Mouse (Mus musculus): ENCODE data around the gene Morf4l1. TPM values are rescaled to one million over a fixed set of nuclear protein-coding genes. Genes with fewer than 3 reads are reported as not detected.

The Morf4l1 gene
- polyA plus RNA-seq, 1 experiment from 2014 or later: 192 TPM

DNA sequence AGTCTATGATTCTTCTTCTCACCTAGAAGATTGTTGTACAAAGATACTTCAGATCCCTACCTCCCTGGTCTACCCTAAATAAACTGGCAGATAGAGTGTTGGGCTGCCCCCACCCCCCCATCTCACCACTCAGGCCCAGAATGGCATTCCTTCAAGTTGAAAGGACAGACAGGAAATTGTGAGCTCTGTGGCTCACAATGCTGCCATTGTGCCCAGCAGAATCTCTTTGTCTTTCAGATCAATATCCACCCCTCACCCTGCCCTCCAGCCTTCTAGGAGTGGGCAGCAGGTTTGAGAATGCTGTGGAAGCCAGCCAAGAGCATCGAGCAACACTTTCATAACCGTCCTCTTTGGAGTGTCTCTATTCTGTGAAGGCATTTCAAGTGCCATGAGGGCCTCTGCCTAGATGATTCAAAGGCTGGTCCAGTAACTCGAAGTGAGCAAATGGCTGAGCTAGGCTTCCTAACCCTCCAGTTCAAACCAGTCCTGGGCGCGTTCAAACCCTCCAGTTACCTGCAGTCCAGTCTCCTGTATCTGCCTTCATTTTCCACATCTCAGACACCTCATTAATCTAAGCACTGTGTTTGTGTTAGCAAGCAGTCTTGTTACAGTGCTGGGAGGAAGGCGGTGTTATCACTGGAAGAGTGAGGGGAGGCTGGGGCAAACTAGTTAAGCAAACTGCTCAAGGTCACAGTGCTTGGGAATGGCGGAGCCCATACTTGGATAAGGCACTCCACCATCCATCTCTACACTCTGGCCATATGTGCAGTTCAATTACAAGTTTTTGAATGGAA is 19.2 kb upstream of the Morf4l1 start:
- H3K27me3 ChIP-seq: no peaks in the 10 kb centered on the region
- no peak for TF ChIP-seq CTCF (IDR thresholded peaks at IDR 0.05)
- POLR2A ChIA-PET: interaction anchor here (0.6 kb wide), 1 partner anchor 25 kb away, joined by 3 read pairs; no protein-coding TSS in a partner anchor
- in situ Hi-C loops (cut with MboI; ENCODE audit: low pct_unique_long_range_greater_than_20kb): no loop called here
- DNase-seq (ENCODE audit: low read depth, low spot score) (no peak), ATAC-seq (no peak)
- CTCF ChIA-PET: interaction anchor here (3.6 kb wide), 1 partner anchor 8 kb away, joined by 18 read pairs; no protein-coding TSS in a partner anchor

DNA sequence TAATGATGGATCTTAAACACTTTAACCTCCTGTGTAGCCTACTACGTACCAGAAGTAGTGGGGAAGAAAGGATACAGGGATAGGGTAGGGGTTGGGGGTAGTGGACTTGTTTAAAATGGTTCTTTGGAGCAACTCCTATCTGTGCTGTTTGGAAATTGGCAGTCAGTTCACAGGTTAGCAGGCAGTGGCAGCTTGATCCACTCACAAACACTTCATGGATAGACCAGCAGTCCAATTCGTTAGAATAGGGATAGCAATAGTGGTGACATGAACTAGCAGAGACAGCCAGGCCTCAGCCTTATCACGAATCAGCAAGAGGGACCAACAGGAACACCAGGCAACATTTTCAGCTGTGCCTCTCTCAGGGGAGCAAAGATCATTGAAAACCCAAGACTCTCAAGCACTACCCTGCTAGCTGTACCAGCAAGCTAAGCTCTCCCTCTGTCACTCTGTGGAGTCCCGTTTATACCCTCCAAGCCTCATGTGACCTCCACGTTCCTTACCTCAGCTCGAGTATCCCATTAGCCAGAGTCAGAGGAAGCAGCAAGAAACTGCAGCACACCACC is 14.1 kb upstream of the Morf4l1 start:
- ChIA-PET POLR2A (no interaction called here), CTCF (no interaction called here)
- DNase-seq (ENCODE audit: low read depth, low spot score): no peak
- in situ Hi-C loops (cut with MboI; ENCODE audit: low pct_unique_long_range_greater_than_20kb): no loop called here
- no peak for TF ChIP-seq CTCF (IDR thresholded peaks at IDR 0.05)
- no peak for ATAC-seq
- peaks cover 3% of the 10 kb centered on the region for H3K27me3 ChIP-seq

DNA sequence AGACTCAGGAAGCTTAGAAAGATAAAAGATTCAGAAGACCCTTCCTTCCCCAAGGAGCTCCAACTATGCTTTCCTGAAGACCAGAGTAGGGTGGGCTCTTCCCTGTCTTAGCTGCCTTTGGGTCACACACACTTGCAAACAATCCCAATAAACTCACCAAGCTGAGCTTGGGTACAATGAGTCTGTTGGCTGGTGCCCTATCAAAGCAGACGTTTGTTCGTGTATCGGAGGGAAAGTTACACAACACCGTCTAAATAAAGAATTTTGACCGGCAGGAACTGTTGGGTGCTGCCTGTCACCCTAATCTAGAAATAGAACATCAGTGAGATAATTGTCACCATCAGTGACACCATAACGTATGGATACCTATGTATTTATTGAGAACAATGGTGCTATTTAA is 12.6 kb upstream of the Morf4l1 start:
- in situ Hi-C loops (cut with MboI; ENCODE audit: low pct_unique_long_range_greater_than_20kb): no loop called here
- H3K27me3 ChIP-seq: peaks cover 3% of the 10 kb centered on the region
- ChIA-PET CTCF (interaction anchor here (0.6 to 2.7 kb wide), 14 partner anchors 8 to 299 kb away, joined by 3 to 33 read pairs (median 3); partner anchors contain the start of gene Morf4l1), POLR2A (no interaction called here)
- TF ChIP-seq CTCF (IDR thresholded peaks at IDR 0.05): no peak
- ATAC-seq: no peak
- DNase-seq (ENCODE audit: low read depth, low spot score): no peak

DNA sequence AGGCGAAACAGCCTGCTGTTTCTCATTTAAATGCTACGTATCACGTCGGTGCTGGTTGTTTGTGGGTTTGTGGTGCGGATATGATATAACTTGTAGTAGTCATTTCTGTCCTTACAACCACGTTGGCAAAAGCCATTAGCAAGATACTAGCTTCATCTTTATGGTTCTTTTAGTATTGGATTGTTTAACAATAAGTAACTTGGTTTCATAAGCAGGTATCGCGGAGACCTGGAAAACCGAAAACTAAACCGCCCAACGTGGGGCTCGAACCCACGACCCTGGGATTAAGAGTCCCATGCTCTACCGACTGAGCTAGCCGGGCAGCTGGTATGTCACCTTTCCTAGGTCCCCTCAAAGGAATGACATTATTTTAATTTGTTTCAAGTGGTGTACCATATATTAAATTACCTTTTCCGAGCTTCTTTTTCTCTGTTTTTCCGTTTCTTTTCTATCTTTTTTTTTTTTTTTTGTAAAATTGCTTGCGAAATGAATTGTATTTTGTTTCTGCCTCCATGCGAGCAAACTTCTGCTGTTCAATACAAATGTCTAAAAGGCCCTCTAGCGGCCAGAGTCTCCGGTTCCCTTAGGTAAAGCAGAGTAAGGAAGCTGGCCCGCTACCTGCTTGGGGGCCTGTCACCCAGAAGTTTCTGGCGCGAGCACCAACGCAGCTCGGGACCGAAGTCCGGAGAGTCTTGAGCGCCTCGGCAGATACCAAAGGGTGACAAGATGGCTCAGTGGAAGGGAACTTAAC is 11.9 kb upstream of the Morf4l1 start:
- in situ Hi-C loops (cut with MboI; ENCODE audit: low pct_unique_long_range_greater_than_20kb): no loop called here
- TF ChIP-seq CTCF (IDR thresholded peaks at IDR 0.05): peak; percentile 65
- peaks cover 3% of the 10 kb centered on the region for H3K27me3 ChIP-seq
- DNase-seq (ENCODE audit: low read depth, low spot score) (no peak), ATAC-seq (peak; percentile 65)
- ChIA-PET CTCF (interaction anchor here (0.6 to 2.7 kb wide), 14 partner anchors 9 to 298 kb away, joined by 3 to 33 read pairs (median 3); partner anchors contain the start of gene Morf4l1), POLR2A (no interaction called here)

DNA sequence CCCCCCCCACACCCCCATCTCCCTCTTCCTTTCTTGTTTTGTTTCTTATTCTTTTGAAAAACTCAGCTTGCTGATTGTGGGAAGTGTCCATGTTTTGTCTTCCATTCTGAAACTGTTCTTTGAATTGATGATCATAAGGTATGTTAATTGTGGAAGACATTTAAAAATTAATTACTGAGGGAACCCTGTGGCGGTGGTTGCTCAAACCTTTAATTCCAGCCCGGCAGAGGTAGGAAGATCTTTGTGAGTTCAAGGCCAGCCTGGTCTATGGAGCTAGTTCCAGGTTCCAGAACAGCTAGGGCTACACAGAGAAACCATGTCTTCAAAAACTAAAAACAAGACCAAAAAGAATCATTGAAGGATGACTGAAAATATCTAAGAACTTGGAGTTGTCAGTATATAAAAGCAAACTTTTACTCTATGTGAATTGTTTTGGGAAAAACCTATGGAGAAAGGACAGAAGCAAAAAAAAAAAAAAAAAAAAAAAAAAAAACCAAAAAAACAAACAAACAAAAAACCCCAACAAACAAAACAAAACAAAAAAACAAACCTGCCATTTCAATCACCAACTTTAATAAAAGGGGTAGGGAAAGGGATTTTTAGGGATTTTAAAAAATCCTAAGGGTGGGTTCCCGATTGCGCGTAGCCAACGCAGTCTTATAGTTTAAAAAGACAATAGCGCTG is 11.0 kb upstream of the Morf4l1 start:
- in situ Hi-C loops (cut with MboI; ENCODE audit: low pct_unique_long_range_greater_than_20kb): no loop called here
- no peak for DNase-seq (ENCODE audit: low read depth, low spot score)
- no peak for TF ChIP-seq CTCF (IDR thresholded peaks at IDR 0.05)
- ATAC-seq: no peak
- H3K27me3 ChIP-seq: peaks cover 3% of the 10 kb centered on the region
- ChIA-PET POLR2A (no interaction called here), CTCF (interaction anchor here (2.6 to 2.7 kb wide), 2 partner anchors 10 to 11 kb away, joined by 18 to 33 read pairs; partner anchors contain the start of gene Morf4l1)

DNA sequence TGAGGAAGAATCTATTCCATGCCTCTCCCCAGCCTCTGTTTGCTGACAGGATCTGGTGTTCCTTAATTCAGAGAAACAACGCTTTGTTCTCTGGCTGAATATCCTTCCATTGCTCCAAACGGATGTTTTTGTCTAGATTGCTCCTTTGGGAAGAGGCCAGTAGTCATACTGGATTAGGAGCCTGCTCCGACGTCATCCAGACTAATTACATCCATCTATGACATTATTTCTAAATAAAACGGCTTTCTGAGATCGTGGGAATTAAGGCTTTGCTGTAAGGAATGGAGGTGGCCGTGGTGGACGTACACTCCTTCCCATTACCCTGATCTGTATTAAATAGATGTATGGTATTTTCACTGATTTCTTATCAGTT is 10.3 kb upstream of the Morf4l1 start:
- ATAC-seq (no peak), DNase-seq (ENCODE audit: low read depth, low spot score) (no peak)
- TF ChIP-seq CTCF (IDR thresholded peaks at IDR 0.05): no peak
- ChIA-PET CTCF (interaction anchor here (1.4 to 2.7 kb wide), 2 partner anchors 10 to 11 kb away, joined by 3 to 18 read pairs; no protein-coding TSS in a partner anchor), POLR2A (no interaction called here)
- in situ Hi-C loops (cut with MboI; ENCODE audit: low pct_unique_long_range_greater_than_20kb): no loop called here
- peaks cover 3% of the 10 kb centered on the region for H3K27me3 ChIP-seq

DNA sequence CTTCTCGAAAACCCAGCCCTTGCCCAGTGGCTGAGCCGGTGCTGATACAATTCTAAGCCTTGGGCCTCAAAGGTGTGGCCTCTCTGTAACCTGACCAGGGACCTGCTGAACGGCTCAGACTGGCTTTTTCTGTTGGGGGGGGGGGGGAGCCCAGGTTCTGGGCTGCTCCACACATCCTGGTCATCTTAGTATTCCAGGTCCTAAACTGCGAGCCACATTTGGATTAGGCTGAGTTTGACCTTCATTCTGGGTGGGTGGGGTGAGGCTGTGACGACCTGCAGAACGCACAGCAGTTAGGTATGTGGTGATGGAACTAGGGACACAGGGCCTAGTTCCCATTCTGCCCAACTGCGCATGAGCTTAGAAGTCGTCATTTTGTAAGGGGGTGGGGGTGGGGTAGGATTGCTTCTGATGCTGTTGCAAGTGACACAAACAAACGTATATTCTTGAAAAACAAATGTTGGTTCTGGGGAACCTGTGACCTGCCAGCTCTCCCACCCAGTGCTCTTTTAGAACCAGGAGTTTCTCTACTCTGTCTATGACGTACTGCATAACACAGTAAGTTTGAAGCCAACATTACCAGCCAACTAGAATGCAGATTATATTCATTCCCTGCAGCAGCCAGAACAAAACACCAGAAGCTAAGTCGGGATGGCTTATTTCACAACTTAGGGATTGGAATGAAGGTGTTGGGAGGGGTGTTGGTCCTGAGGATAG is 9.7 kb upstream of the Morf4l1 start:
- DNase-seq (ENCODE audit: low read depth, low spot score) (no peak), ATAC-seq (no peak)
- POLR2A ChIA-PET: no interaction called here
- CTCF ChIA-PET: interaction anchor here (1.4 kb wide), 1 partner anchor 11 kb away, joined by 3 read pairs; no protein-coding TSS in a partner anchor
- in situ Hi-C loops (cut with MboI; ENCODE audit: low pct_unique_long_range_greater_than_20kb): no loop called here
- peaks cover 4% of the 10 kb centered on the region for H3K27me3 ChIP-seq
- no peak for TF ChIP-seq CTCF (IDR thresholded peaks at IDR 0.05)

DNA sequence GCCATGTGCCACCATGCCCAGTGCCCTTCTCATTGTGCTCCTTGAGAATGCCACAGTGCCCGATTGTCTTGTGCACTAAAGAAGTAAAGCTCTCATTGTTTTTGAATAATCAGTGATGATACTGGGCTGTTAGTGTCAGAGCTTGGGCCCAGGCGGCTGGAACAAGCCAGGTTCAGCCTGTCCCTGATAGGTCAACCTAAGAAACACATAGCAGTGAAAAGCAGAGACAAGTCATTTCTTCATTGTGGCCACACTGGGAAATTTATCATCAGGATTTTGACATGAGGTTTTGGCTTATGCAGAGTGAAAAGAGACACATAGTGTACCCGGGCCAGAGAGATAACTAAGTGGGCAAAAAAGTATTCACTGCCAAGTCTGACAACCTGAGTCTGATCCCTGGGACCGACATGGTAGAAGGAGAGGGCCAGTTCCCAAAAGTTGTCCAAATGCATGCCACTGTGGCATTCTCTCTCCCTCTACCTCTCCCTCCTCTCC is 7.7 kb upstream of the Morf4l1 start:
- DNase-seq (ENCODE audit: low read depth, low spot score): no peak
- ChIA-PET POLR2A (no interaction called here), CTCF (interaction anchor here (1.2 kb wide), 1 partner anchor 28 kb away, joined by 3 read pairs; no protein-coding TSS in a partner anchor)
- in situ Hi-C loops (cut with MboI; ENCODE audit: low pct_unique_long_range_greater_than_20kb): no loop called here
- no peak for TF ChIP-seq CTCF (IDR thresholded peaks at IDR 0.05)
- no peak for ATAC-seq
- peaks cover 17% of the 10 kb centered on the region for H3K27me3 ChIP-seq

DNA sequence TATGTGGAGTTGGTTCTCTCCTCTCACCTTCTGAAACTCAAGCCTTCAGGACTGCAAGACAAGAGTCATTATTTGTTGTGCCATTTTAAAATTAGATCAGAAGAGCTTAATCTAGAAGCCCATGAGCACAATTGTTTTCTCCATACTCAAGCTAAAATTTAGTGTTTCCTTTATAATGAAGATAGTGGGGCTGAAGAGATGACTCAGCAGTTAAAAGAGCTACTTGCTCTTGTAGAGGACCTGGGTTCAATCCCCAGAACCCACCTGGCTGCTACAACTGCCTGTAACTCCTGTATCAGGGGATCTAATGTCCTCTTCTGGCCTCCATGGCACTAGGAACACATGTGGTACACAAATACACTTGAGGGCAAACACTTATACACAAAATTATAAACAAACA is 2.7 kb upstream of the Morf4l1 start:
- POLR2A ChIA-PET: no interaction called here
- peaks cover 17% of the 10 kb centered on the region for H3K27me3 ChIP-seq
- DNase-seq (ENCODE audit: low read depth, low spot score): no peak
- in situ Hi-C loops (cut with MboI; ENCODE audit: low pct_unique_long_range_greater_than_20kb): no loop called here
- no peak for TF ChIP-seq CTCF (IDR thresholded peaks at IDR 0.05)
- ATAC-seq: no peak
- CTCF ChIA-PET: interaction anchor here (1.6 to 6.9 kb wide), 2 partner anchors 8 to 9 kb away, joined by 3 to 33 read pairs; no protein-coding TSS in a partner anchor

All from Patski (cell line).